Mouse (Mus musculus) ES-E14 (cell line): ENCODE results near the gene Btbd1. TPM values are rescaled to one million over a fixed set of nuclear protein-coding genes. Genes with fewer than 3 reads are reported as not detected.

ENCODE experiments used
- DNase-seq: peaks from one replicate; pipeline ENCODE4 v3.0.0-alpha.2; 2013; ENCODE audit warnings: low read depth, low spot score
- H3K27ac ChIP-seq: 2 replicates; pipeline ENCODE4 v1.5.1; 2012; ENCODE audit warnings: low read depth, mild to moderate bottlenecking, low read length, moderate library complexity, mixed read lengths; ENCODE audit not compliant: poor library complexity, insufficient read depth, severe bottlenecking
- H3K36me3 ChIP-seq: 2 replicates; pipeline ENCODE4 v1.6.1; 2012; ENCODE audit warnings: mild to moderate bottlenecking, low read length, moderate library complexity, mixed read lengths; ENCODE audit not compliant: control insufficient read depth, poor library complexity, insufficient read depth, severe bottlenecking
- H3K4me1 ChIP-seq, 2 experiments: fragments of 150-350 bp in 1 of 2; sonication (generic) in 1 of 2; 2 replicates each; pipeline ENCODE4 v1.6.1; 2012; ENCODE audit warnings: low read length in 2 of 2, mild to moderate bottlenecking in 1 of 2, mixed read lengths in 1 of 2; ENCODE audit not compliant: control insufficient read depth in 2 of 2, insufficient read depth in 2 of 2, poor library complexity in 1 of 2
- H3K4me3 ChIP-seq, 2 experiments: fragments of 150-350 bp in 1 of 2; sonication (generic) in 1 of 2; 2 replicates each; pipeline ENCODE4 v1.5.1; 2012; ENCODE audit warnings: low read length in 2 of 2, low read depth in 1 of 2, mild to moderate bottlenecking in 1 of 2, mixed read lengths in 1 of 2; ENCODE audit not compliant: insufficient read depth in 1 of 2, poor library complexity in 1 of 2, severe bottlenecking in 1 of 2
- H3K9ac ChIP-seq: 2 replicates; pipeline ENCODE4 v1.6.1; 2012; ENCODE audit warnings: low read depth, mild to moderate bottlenecking, low read length, mixed read lengths; ENCODE audit not compliant: poor library complexity, insufficient read depth, severe bottlenecking
- H3K9me3 ChIP-seq: fragments of 150-350 bp; sonication (generic); 2 replicates; pipeline ENCODE4 v1.6.1; 2012; ENCODE audit warnings: low read depth, mild to moderate bottlenecking, low read length; ENCODE audit not compliant: control insufficient read depth, insufficient read depth
- CHD2 ChIP-seq: IDR thresholded peaks from 2 replicates; pipeline ENCODE4 v1.6.1; 2014; ENCODE audit warnings: mild to moderate bottlenecking, low read depth, low read length, inconsistent platforms
- HCFC1 ChIP-seq: IDR thresholded peaks from 2 replicates; pipeline ENCODE4 v1.6.1; 2012; ENCODE audit warnings: low read length, inconsistent platforms, borderline replicate concordance; ENCODE audit not compliant: insufficient read depth
- MAFK ChIP-seq: IDR thresholded peaks from 2 replicates; pipeline ENCODE4 v1.6.1; 2014; ENCODE audit warnings: mild to moderate bottlenecking, low read depth, low read length, inconsistent platforms; ENCODE audit not compliant: insufficient read depth
- ZC3H11A ChIP-seq: IDR thresholded peaks from 2 replicates; pipeline ENCODE4 v1.6.1; 2012; ENCODE audit warnings: low read depth, mild to moderate bottlenecking, inconsistent platforms, low read length, borderline replicate concordance
- ZNF384 ChIP-seq: IDR thresholded peaks from 2 replicates; pipeline ENCODE4 v1.6.1; 2012; ENCODE audit warnings: low read depth, low read length, inconsistent platforms
- in situ Hi-C, 2 experiments: fragments of 600-800 bp; cut with MboI; formaldehyde crosslinking; loops; one replicate each; pipeline ENCODE4 v1.15.1; 2025; ENCODE audit warnings: low sequenced_read_pairs in 2 of 2, inconsistent platforms in 1 of 2; ENCODE audit not compliant: unreplicated experiment in 2 of 2
- total RNA-seq: library from RNA; depleted of rRNA; stranded (reverse); fragments of 300-350 nt; gene quantifications from 2 replicates; pipeline ENCODE4 v1.2.3, GENCODE M21; 2012

Btbd1 gene
- total RNA-seq, 1 experiment, result 28.2 TPM

DNA sequence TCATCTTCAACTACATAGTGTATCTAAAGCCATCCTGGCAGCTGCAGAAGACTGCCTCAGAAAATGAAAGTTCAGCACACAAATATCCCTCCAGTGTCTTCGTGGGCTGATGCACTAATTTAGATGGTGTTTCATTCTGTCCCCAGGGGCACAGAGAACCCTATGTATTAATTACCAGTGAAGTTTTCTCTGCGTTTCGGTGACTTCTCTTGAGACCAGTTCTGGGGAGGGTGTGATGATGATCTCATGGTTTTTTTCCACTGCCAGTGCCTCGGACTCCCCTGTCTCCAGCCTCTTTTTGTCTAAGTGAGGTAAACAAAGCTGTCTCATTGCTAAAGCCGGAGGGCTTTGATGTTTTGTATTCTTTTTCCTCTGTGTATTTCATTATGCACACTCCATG lies 53.9 kb downstream of the Btbd1 start:
- no peak for TF ChIP-seq CHD2
- no peak for TF ChIP-seq ZNF384
- no peak for TF ChIP-seq HCFC1
- TF ChIP-seq ZC3H11A, result no peak
- no peak for TF ChIP-seq MAFK
- no peak overlapping the region for H3K9ac ChIP-seq
- H3K27ac ChIP-seq, result no peak overlapping the region
- in situ Hi-C loops, result no loop called here
- H3K36me3 ChIP-seq, result peaks cover 4% of the 10 kb centered on the region; the same call in 1 of the 2 replicates
- DNase-seq, result no peak
- H3K4me3 ChIP-seq, result no peak overlapping the region
- no peaks in the 10 kb centered on the region for H3K9me3 ChIP-seq
- peaks cover 0 to 10% of the 10 kb centered on the region in 2 experiments; a peak in 1 of 4 replicates for H3K4me1 ChIP-seq

DNA sequence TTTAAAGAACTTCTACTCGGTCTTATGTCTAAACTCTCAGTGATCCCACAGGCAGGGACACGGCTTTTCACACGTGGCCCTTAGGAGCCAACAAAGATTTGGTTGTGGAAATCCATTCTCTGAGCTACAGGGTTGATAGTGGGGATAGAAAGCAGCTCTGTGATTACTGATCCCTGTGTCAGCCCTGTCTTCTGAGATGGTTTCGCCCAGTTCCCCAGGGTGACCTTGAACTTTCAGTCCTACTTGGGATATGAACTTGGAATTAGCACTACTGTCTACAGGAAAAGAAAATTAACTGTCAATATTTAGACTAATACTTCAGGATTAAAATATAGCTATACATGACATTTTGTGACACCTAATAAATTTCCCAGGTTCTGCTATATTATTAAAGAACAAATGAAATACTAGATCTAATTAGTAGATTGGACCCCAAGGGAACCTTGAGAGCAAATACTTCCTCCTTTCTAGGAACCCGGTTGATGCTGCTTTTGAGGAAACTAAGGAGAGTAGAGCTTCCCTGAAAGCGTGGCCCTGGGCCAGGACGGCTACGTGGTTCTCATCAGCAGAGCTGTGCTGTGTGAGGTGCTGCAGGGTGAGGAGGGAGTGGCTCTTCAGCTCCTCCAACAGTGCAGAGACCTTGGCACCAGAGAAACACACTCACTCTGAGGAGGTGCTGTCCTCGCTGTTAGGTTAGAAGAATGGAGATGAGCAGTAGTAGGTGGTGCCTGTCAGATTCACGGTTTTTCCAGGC lies 56.3 kb downstream of the Btbd1 start:
- no peak overlapping the region for H3K4me3 ChIP-seq
- TF ChIP-seq ZNF384 (no peak), MAFK (no peak)
- peaks cover 0 to 10% of the 10 kb centered on the region in 2 experiments; a peak in 1 of 4 replicates for H3K4me1 ChIP-seq
- peaks cover 5% of the 10 kb centered on the region; the same call in 1 of the 2 replicates for H3K36me3 ChIP-seq
- no peak overlapping the region for H3K27ac ChIP-seq
- H3K9ac ChIP-seq, result no peak overlapping the region
- DNase-seq, result no peak
- in situ Hi-C loops, result no loop called here
- H3K9me3 ChIP-seq, result no peaks in the 10 kb centered on the region

DNA sequence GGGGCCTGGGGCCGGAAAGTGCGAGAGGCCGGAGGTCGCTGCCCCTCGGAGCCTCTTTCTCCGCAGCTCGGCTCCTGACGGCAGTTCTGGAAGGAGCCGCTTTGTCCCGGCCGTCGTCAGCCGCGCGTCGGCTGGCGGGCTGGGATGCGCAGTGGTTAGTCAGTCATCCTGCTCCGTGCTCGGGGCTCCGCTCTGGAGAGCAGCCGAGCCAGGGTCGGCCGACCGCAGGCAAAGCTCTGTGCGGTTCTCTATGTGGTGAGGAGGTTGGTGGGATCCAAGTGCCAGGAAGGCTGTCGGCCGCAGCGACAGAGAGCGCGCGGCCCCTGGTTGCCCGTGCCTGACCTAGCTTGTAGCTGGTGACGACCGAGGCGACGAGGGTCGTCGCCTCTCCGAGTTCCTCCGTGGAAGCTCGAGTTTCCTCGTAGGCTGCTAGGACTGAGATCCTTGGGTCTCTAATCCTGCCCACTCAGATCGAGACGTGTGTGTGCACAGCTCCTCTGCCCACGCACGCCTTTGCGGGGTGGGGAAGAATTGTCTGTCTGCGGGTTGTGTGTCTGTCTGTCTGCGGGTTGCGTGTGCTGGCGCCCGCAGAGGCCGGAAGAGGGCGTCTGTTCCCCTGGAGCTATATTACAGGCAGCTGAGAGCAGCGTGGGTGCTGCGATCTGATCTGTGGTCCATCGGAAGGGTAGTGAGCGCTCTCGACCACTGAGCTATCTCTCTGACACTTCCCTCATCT lies 66.0 kb downstream of the Btbd1 start:
- no peaks in the 10 kb centered on the region for H3K9me3 ChIP-seq
- no peaks in the 10 kb centered on the region for H3K36me3 ChIP-seq
- peak overlapping the region; percentile 94 for H3K9ac ChIP-seq
- in situ Hi-C loops, result no loop called here
- DNase-seq, result peak; percentile 49
- no peak for TF ChIP-seq HCFC1
- TF ChIP-seq ZC3H11A, result no peak
- peak overlapping the region; percentile 61 for H3K27ac ChIP-seq
- H3K4me1 ChIP-seq, result peaks cover 2 to 3% of the 10 kb centered on the region in 2 experiments; a peak in 1 of 4 replicates
- H3K4me3 ChIP-seq, result peak overlapping the region; percentile 91

DNA sequence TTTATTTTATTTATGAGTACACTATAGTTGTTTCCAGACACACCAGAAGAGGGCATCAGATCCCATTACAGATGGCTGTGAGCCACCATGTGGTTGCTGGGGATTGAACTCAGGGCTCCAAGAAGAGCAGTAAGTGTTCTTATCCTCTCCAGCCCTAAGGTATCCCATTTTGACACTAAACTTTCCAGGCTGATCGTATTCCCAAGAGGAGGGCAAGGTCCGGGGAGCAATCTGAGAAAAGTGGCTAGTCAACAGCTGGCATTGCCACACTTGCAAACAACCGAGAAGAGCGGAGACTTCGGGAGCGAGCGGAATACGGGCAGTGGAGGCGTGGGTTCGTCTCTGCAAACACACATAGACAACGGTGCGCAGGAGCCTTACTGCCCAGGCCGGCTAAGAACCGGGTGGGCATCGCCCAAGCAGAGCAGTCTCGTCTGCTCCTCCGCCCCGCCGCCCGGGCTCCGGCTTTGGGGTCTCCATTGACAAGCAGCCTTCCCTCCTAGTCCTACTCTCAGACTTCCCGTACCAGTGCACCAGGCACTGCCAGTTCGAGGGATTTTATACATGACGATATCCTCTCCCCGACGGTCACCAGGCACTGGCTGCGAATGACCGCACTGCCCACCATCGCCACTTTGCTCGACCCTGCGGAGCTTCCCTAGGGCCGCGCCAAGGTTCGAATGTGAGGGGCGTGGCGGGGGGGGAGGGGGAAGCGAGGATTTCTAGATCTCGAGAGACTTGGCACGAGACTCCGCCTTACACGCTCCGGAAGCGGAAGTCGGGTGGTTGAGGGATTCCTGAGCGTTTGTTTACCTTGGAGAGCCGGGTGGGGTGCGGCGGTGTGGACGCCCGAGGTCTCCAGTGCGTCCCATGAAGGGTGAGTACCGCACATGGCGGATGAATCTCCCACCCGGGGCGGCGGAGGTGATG lies 66.8 kb downstream of the Btbd1 start, which contains the start of gene Ramac:
Gene Ramac (plus strand): TSS at position 746 of the 930 bp plus-strand sequence.
- H3K9ac ChIP-seq, result peak within 1 kb of the TSS; percentile 97
- peak within 1 kb of the TSS; percentile 91 for H3K4me3 ChIP-seq
- peak within 1 kb of the TSS; percentile 61 for H3K27ac ChIP-seq
- TF ChIP-seq ZNF384, result no peak
- TF ChIP-seq HCFC1, result 0 out of 2 replicates have a peak, but pooled peaks have one; percentile 59
- no peak for TF ChIP-seq ZC3H11A
- peak; percentile 96 for TF ChIP-seq CHD2
- peaks cover 2 to 3% of the 10 kb centered on the region in 2 experiments; a peak in 1 of 4 replicates for H3K4me1 ChIP-seq
- in situ Hi-C loops, result no loop called here
- peak; percentile 93 for DNase-seq
- no peaks in the 10 kb centered on the region for H3K9me3 ChIP-seq
- H3K36me3 ChIP-seq, result no peaks in the 10 kb centered on the region
